Mouse (Mus musculus) telencephalon, adult 2 months (tissue): ENCODE results near the gene Gnmt.

Experiments
- DNase-seq: peaks from one replicate; pipeline ENCODE4 v3.0.0-alpha.2; 2011; ENCODE audit warnings: low read depth, low spot score

The Gnmt gene

GRCm38 (mm10) chr17:46742986-46743385 lies 14.0 kb upstream of the Gnmt start:
- DNase-seq: no peak

GRCm38 (mm10) chr17:46741305-46741704 lies 12.3 kb upstream of the Gnmt start:
- no peak for DNase-seq

GRCm38 (mm10) chr17:46736160-46736559 lies 7.2 kb upstream of the Gnmt start:
- no peak for DNase-seq

- no peak for DNase-seq
These were observed 6.3 kb upstream of the Gnmt start for GRCm38 (mm10) chr17:46735287-46735686.

GRCm38 (mm10) chr17:46734055-46734454 lies 5.1 kb upstream of the Gnmt start:
- no peak for DNase-seq

GRCm38 (mm10) chr17:46728496-46728895 lies 472 bp downstream of the Gnmt start:
- no peak for DNase-seq

- no peak for DNase-seq
These were observed 947 bp downstream of the Gnmt start for GRCm38 (mm10) chr17:46728021-46728420.

GRCm38 (mm10) chr17:46727271-46727670 lies 1.7 kb downstream of the Gnmt start:
- no peak for DNase-seq

GRCm38 (mm10) chr17:46725731-46726645 lies 3.0 kb downstream of the Gnmt start:
- no peak for DNase-seq

GRCm38 (mm10) chr17:46725273-46725672 lies 3.7 kb downstream of the Gnmt start:
- DNase-seq: no peak

- no peak for DNase-seq
These were observed 4.4 kb downstream of the Gnmt start for GRCm38 (mm10) chr17:46724477-46725084.

- DNase-seq: no peak
These were observed 7.9 kb downstream of the Gnmt start for GRCm38 (mm10) chr17:46721077-46721476.

- no peak for DNase-seq
These were observed 14.0 kb downstream of the Gnmt start for GRCm38 (mm10) chr17:46714756-46715481.

GRCm38 (mm10) chr17:46713849-46714248 lies 15.1 kb downstream of the Gnmt start:
- no peak for DNase-seq

GRCm38 (mm10) chr17:46712442-46712841 lies 16.5 kb downstream of the Gnmt start:
- DNase-seq: no peak

GRCm38 (mm10) chr17:46711612-46712271 lies 17.2 kb downstream of the Gnmt start:
- DNase-seq: no peak

GRCm38 (mm10) chr17:46710959-46711597 lies 17.9 kb downstream of the Gnmt start, which contains the start of gene Pex6:
Gene Pex6 (plus strand): TSS chr17:46711463.
- DNase-seq: peak; percentile 91

- no peak for DNase-seq
These were observed 22.4 kb downstream of the Gnmt start for GRCm38 (mm10) chr17:46706375-46707089.

- peak; percentile 98 for DNase-seq
These were observed 23.8 kb downstream of the Gnmt start, which contains the start of gene Ppp2r5d for GRCm38 (mm10) chr17:46704887-46705835. Gene Ppp2r5d (minus strand): TSS chr17:46705111.
